Mouse (Mus musculus) lung, embryonic 14.5 days (tissue): ENCODE data around the gene Gfod1. TPM values are rescaled to one million over a fixed set of nuclear protein-coding genes. Genes with fewer than 3 reads are reported as not detected.
A peak's percentile ranks its signal among the peaks of the same experiment; 100 is the strongest.

Source experiments
- ATAC-seq: fragments of 200-750 bp; cut with Nextera tagmentation; 2 replicates; pipeline ENCODE4 v1.8.0; 2017; ENCODE audit warnings: mild to moderate bottlenecking, moderate TSS enrichment, moderate library complexity; ENCODE audit not compliant: insufficient read depth
- DNase-seq: peaks from one replicate; pipeline ENCODE4 v3.0.0-alpha.2; 2015
- H3K27ac ChIP-seq: fragments of 300-500 bp; sonication (generic); 2 replicates; pipeline ENCODE4 v1.5.1; 2014; ENCODE audit warnings: low read depth, mild to moderate bottlenecking, moderate library complexity
- H3K27me3 ChIP-seq: fragments of 300-500 bp; sonication (generic); 2 replicates; pipeline ENCODE4 v1.6.1; 2014; ENCODE audit warnings: low read length, control low read depth; ENCODE audit not compliant: insufficient read depth
- H3K36me3 ChIP-seq: fragments of 300-500 bp; sonication (generic); 2 replicates; pipeline ENCODE4 v1.6.1; 2014; ENCODE audit warnings: control low read depth; ENCODE audit not compliant: insufficient read depth
- H3K4me1 ChIP-seq: fragments of 300-500 bp; sonication (generic); 2 replicates; pipeline ENCODE4 v1.6.1; 2014; ENCODE audit warnings: antibody characterized with exemption, control low read depth; ENCODE audit not compliant: insufficient read depth
- H3K4me2 ChIP-seq: fragments of 300-500 bp; sonication (generic); 2 replicates; pipeline ENCODE4 v1.6.1; 2014; ENCODE audit warnings: mild to moderate bottlenecking
- H3K4me3 ChIP-seq: fragments of 300-500 bp; sonication (generic); 2 replicates; pipeline ENCODE4 v1.5.1; 2014; ENCODE audit warnings: low read depth, low read length
- H3K9ac ChIP-seq: fragments of 300-500 bp; sonication (generic); 2 replicates; pipeline ENCODE4 v1.6.1; 2014
- H3K9me3 ChIP-seq: fragments of 300-500 bp; sonication (generic); 2 replicates; pipeline ENCODE4 v1.6.1; 2016; ENCODE audit warnings: low read depth, low read length, control low read depth
- CTCF ChIP-seq: IDR thresholded peaks from 2 replicates; pipeline ENCODE4 v1.5.1; 2016; ENCODE audit warnings: antibody characterized with exemption, low read depth
- WGBS: fragments of 180-500 bp; shearing (Covaris S2); extraction: QIAGEN DNeasy Blood & Tissue Kit; methylation state at CpG from one replicate; pipeline ENCODE4 v1.1.7; 2014; 5-methylcytosine and 5-hydroxymethylcytosine counted together
- polyA plus RNA-seq: library from polyadenylated mRNA; unstranded; fragments of >200 nt; fragmentation: Nextera tagmentation; extraction: Ambion mirVana; gene quantifications from 2 replicates; pipeline ENCODE4 v1.2.1, GENCODE M21; 2014

The Gfod1 gene
- polyA plus RNA-seq, 1 experiment from 2014 or later, result 1.4 TPM

DNA sequence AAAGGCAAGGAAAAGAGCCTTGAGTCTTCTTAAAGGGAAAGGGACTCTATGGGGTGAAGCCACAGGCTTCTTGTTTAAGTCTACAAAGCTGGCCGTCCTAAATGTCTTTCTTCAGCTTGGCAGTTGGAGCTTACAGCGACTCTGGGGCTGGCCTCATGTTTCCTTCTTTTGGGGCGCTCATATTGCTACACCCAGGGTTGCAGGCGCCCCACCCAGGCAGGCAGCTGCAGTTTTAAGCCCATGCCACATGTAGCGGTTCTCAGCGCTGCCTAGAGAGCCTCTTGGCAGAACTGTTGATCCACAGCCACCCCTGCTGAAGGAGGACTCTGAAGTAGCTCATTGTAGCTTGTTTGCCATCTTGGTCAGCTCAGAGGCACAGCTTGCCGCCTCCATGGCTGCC is 104.7 kb downstream of the Gfod1 start:
- Histone ChIP-seq H3K9me3 (no peaks in the 10 kb centered on the region), H3K36me3 (no peaks in the 10 kb centered on the region), H3K4me2 (no peak overlapping the region), H3K4me1 (peaks cover 25% of the 10 kb centered on the region), H3K4me3 (no peak overlapping the region), H3K27ac (no peak overlapping the region), H3K27me3 (no peaks in the 10 kb centered on the region), H3K9ac (no peak overlapping the region)
- ATAC-seq (no peak), DNase-seq (no peak)
- 73% methylated on average over 7 of the region's 7 CpGs for WGBS
- no peak for TF ChIP-seq CTCF

DNA sequence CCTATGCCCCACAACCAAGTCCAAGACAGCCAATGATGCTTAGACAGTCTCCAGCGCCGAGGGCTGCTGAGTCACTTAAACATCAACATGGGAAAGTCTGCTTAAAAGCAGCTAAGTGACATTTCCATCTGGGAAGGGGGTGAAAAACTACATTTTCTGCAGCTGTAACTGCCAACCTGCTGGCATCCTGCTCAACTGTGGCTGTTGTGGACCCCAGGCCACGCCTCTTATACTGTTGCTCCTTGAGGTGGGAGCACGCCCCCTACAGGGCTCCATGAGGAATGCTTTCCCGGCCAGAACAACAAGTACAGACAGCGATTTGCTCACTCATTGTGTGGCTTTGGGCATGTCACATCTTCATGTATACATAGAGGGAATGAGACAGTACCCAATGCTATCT is 106.8 kb downstream of the Gfod1 start:
- no peak; the same call in 1 of the 2 replicates for TF ChIP-seq CTCF
- 68% methylated on average over 6 of the region's 6 CpGs for WGBS
- Histone ChIP-seq H3K9ac (no peak overlapping the region), H3K4me2 (no peak overlapping the region), H3K4me3 (no peak overlapping the region), H3K9me3 (no peaks in the 10 kb centered on the region), H3K27me3 (no peaks in the 10 kb centered on the region), H3K36me3 (no peaks in the 10 kb centered on the region), H3K27ac (no peak overlapping the region), H3K4me1 (peaks cover 17% of the 10 kb centered on the region)
- no peak for DNase-seq
- ATAC-seq, result no peak

DNA sequence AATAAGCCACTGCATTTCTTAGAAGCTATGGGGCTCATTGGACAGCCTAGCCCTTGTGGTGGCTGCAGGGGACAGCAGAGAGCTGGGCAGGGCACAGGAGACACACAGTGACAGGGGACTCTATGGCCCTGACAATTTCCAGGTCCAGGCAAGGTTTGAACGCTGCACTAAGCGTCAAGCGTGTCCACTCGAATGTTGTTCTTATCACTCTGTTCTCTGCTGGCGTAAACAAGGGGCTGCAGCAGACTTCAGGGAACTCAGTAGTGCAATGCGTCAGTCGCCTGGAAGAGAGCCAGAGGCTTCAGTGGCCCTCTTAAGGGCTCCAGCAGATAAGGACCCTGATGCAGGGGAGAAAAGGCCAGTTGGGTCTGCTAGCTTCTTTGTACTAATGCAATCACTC is 108.0 kb downstream of the Gfod1 start:
- 7% methylated on average over 7 of the region's 7 CpGs for WGBS
- Histone ChIP-seq H3K27me3 (no peaks in the 10 kb centered on the region), H3K36me3 (no peaks in the 10 kb centered on the region), H3K9ac (no peak overlapping the region), H3K9me3 (no peaks in the 10 kb centered on the region), H3K27ac (no peak overlapping the region; the same call in 1 of the 2 replicates), H3K4me2 (0 out of 2 replicates have a peak overlapping the region, but pooled peaks have one; percentile 15), H3K4me1 (peaks cover 29% of the 10 kb centered on the region), H3K4me3 (no peak overlapping the region)
- DNase-seq (peak; percentile 77), ATAC-seq (peak; percentile 31; the same call in 1 of the 2 replicates)
- TF ChIP-seq CTCF, result peak; percentile 62

DNA sequence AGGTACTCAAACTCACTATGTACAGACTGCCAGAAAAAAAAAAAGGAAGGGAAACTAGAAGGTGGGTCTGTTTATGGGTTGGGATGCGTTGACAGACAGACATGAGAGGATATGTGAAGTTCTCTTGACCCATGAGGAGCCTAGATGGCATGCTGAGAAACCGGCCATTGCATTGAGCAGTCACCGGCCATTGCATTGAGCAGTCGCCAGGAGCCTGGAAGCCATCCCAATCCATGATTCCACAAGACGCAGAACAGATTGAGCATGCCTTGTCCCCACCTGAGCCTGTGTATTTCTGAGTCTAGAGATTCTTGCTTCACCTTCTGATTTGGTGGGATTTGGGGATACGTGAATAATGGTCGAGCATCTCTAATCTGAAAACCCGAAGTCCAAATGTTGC is 110.0 kb downstream of the Gfod1 start:
- no peaks in the 10 kb centered on the region for H3K9me3 ChIP-seq
- H3K27me3 ChIP-seq, result no peaks in the 10 kb centered on the region
- no peak overlapping the region for H3K27ac ChIP-seq
- H3K9ac ChIP-seq, result no peak overlapping the region
- peaks cover 24% of the 10 kb centered on the region for H3K4me1 ChIP-seq
- no peak for TF ChIP-seq CTCF
- no peak overlapping the region for H3K4me3 ChIP-seq
- H3K36me3 ChIP-seq, result no peaks in the 10 kb centered on the region
- 86% methylated on average over 8 of the region's 8 CpGs for WGBS
- H3K4me2 ChIP-seq, result no peak overlapping the region
- no peak for ATAC-seq
- no peak for DNase-seq

DNA sequence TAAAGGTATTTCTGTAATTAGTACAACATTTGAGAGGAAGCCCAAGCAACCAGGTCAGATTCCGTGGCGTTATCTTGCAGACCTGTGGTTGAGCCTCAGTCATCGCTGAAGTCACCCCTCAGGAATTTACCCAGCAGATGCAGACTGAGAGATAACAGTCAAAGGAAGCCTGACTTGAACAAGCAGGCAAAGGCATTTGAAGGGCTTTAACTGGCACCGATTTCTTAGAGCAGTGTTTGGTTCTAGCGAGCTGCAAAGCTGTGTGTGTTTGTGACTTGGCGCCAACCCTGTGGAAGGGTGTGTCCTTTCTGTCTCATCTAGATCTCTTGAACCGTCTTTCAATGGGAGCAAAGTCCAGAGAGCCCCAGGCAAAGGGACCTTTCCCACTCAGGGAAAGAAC is 110.7 kb downstream of the Gfod1 start:
- 0 out of 2 replicates have a peak overlapping the region, but pooled peaks have one; percentile 18 for H3K27ac ChIP-seq

DNA sequence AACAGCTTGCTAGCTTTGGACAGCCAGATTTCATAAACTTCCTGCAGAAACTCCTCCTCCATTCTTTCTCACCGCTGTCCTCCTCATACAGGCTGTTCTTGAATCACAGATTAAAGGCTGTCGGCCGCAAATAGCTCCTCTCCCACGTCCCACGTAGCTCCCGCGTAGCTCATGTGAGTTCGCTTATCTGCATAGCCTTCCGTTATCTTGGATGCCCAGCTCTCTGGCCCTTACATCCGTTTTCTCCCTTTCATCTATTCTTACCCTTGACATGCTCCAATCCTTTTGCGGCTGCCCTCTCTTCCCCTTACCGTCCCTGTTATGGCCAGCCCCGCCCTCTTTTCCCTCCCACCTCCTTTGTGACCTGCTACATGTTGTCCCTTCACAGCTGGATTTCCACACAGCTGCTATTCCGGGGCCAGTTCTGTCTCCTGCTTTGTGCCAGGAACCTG is 112.2 kb downstream of the Gfod1 start:
- WGBS, result 2% methylated on average over 14 of the region's 14 CpGs
- Histone ChIP-seq H3K4me1 (peaks cover 24% of the 10 kb centered on the region), H3K27me3 (no peaks in the 10 kb centered on the region), H3K27ac (peak overlapping the region; percentile 50; the same call in 1 of the 2 replicates), H3K36me3 (no peaks in the 10 kb centered on the region), H3K9ac (peak overlapping the region; percentile 25), H3K4me2 (peak overlapping the region; percentile 58), H3K9me3 (no peaks in the 10 kb centered on the region), H3K4me3 (0 out of 2 replicates have a peak overlapping the region, but pooled peaks have one; percentile 17)
- DNase-seq (peak; percentile 75), ATAC-seq (peak; percentile 74)
- no peak for TF ChIP-seq CTCF

More for the DNA sequence above, 110.7 kb downstream of the Gfod1 start:
- 17% methylated on average over 7 of the region's 7 CpGs for WGBS
- Histone ChIP-seq H3K27me3 (no peaks in the 10 kb centered on the region), H3K4me3 (no peak overlapping the region), H3K9ac (no peak overlapping the region), H3K4me2 (no peak overlapping the region), H3K4me1 (peaks cover 24% of the 10 kb centered on the region), H3K9me3 (no peaks in the 10 kb centered on the region), H3K36me3 (no peaks in the 10 kb centered on the region)
- no peak for TF ChIP-seq CTCF
- ATAC-seq, result peak; percentile 42; the same call in 1 of the 2 replicates
- peak; percentile 61 for DNase-seq

DNA sequence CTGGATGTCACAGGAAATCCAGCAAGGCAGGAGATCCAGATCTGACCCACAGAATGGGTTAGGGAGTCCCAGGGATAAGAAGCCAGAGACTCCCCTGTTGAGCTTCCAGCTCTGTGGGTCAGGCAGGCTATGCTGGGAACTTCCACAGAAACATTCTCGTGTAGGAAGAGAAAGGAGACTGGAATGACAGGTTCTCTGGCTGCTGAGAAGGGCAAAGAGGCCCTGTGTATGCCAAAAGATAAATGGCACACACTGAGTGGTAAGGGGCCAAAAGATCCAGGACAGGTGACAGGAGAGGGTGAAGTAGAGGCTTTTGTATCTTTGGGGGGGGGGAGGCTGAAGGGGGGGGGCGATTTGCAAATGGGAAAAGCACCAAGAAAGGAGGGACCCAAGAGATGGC is 112.7 kb downstream of the Gfod1 start:
- Histone ChIP-seq H3K4me3 (no peak overlapping the region), H3K9me3 (no peaks in the 10 kb centered on the region), H3K36me3 (no peaks in the 10 kb centered on the region), H3K27me3 (no peaks in the 10 kb centered on the region), H3K4me1 (peaks cover 20% of the 10 kb centered on the region), H3K9ac (no peak overlapping the region), H3K27ac (peak overlapping the region; percentile 62; the same call in 1 of the 2 replicates), H3K4me2 (peak overlapping the region; percentile 58)
- DNase-seq (no peak), ATAC-seq (peak; percentile 19; the same call in 1 of the 2 replicates)
- WGBS, result 5% methylated on average over 2 of the region's 2 CpGs
- no peak for TF ChIP-seq CTCF
